Mouse (Mus musculus): ENCODE measurements around the gene Cd68.

Gene Cd68

DNA sequence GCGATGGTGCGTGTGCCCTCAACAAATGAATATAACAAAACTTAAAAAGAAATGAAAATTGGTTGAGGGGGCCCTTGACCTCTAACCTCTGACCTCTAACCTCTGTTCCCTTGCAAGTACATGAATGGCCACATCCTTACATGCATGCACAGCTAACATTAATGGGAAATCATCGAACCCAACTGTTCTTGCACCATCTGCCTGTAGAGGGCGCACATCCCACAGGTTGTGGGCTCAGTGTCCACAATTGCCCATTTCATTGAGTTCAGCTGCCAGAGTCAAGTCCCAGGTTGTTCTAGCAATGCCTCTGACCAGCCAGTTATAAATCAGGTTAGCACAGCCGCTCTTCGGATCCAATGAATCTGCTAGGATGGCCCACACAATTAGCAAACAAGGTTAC lies 37.7 kb downstream of the Cd68 start:
- TF ChIP-seq GATA4 (IDR thresholded peaks at IDR 0.05; ENCODE audit: insufficient replicate concordance, low read length): no peak

DNA sequence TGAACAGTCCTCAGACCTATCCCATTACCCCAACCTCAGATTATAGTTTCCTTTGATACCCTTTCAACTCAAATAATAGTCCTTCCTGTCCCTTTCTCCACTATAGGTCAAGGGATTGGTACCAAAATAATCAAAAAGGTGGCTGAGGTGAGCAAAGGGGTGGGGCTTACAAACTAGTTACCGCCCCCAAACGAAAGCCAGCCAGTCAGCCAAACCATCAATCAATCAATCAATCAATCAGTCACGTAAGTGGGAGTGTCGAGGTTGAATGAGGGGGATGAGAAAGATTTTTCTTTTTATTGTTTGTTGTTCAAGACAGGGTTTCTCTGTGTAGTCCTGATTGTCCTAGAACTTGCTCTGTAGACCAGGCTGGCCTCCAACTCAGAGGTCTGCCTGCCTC lies 42.9 kb downstream of the Cd68 start:
- no peak for TF ChIP-seq GATA4 (IDR thresholded peaks at IDR 0.05; ENCODE audit: insufficient replicate concordance, low read length)

DNA sequence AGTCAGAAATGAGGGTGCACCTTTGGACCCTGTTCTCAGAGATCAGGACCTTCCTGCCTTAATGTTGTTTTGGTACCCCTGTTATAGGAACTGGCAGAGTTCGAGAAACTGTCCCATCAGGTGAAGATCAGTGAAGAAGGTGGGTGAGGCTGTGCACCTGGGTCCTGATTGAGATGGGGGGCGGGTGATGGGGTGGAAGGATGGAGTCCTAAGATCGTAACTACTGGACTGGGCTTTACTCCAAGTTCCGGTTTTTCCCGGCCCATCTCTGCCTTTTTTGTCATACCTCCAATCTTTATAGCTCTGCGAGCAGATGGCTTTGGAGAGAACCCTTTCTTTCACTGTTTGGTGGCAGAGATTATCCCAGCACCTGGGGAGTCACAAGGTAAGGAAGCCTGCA lies 43.5 kb downstream of the Cd68 start:
- no peak for TF ChIP-seq GATA4 (IDR thresholded peaks at IDR 0.05; ENCODE audit: insufficient replicate concordance, low read length)

DNA sequence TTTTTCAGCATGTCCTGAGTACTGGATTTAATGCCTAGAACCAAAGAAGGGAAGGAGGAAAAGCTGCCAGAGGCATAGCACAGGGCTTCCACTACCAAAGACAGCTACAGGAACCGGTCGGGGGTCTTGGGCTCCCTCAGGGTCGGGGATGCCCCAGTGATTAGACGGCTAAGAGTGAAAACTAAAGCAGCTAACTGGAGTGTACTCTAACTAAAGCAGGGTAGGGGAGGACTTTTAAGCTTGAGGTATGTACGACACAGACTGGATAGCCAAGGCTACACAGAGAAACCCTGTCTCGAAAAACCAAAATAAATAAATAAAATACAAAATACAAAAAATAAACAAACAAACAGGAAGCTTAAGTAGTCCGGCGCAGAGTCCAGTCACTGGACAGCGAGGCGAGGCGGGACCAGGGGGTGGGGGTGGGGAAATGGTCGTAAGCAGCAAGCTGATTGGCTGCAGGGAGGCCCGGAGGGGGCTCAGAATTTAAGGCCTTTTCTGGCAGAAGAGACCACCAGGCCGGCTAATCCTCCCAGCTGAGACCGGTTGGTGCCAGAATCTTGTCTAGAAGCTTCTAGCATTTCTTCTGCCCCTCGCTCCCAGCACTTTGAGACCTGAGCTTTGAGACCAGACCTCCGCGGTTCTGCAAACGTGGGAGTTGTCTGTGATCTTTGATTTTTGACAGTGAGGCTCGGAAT lies 44.2 kb downstream of the Cd68 start, which contains the start of gene Sat2:
TSS of gene Sat2 (plus strand) at position 454 of the 698 bp plus-strand sequence.
- TF ChIP-seq GATA4 (IDR thresholded peaks at IDR 0.05; ENCODE audit: insufficient replicate concordance, low read length): no peak

DNA sequence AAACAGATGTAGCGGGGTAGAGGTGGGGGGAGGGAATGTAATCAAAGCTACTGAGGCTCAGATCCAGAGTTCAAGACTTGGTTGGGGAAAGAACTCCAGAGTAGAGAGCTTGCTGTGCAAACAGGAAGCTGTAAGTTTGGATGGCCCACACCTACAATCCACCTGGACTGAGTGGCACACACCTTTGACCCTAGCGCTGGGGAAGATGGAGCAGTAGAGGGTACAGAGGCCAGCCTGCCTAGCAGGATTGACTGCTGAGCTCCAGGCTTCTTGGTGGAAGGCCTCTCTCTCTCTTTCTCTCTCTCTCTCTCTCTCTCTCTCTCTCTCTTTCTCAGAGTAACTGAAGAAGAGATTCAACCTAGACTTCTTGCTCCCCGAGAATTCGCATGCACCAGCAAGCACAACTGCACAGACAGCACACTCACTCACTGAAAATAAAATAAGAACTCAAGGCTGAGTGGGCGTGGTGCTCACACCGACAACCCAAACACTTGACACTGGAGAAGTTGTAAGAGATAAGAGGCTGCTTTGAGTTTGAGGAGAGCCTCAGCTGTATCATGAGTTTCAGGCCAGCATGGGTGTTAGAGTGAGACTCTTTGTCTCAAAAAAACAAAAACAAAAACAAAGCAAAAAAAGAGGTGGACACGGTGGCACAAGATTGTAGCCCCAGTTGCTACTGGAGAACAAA lies 45.4 kb downstream of the Cd68 start:
- TF ChIP-seq GATA4 (IDR thresholded peaks at IDR 0.05; ENCODE audit: insufficient replicate concordance, low read length): no peak

GRCm38 (mm10) chr11:69617805-69618204 lies 48.1 kb downstream of the Cd68 start, which contains the start of gene Shbg:
TSS of gene Shbg (minus strand) at chr11:69617905.
- no peak for TF ChIP-seq GATA4 (IDR thresholded peaks at IDR 0.05; ENCODE audit: insufficient replicate concordance, low read length)

DNA sequence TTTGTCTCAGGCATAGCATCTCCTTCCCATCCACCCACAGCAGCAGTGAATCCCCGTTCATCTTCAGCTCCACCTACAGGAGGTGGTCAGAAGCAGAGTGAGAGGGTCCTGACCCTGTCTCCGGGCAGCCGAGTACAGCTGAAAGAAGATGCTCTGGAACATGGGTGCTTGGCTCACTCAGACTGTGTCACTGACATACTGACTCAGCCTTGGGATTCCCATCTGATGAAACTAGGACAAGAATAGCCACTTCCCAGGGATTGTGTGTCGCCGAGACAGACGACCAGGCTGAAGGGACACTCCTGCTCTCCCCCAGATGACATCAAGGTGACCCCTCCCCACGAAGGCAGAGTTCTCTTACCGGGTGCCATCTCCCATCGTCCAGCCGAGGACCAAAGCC lies 49.2 kb downstream of the Cd68 start:
- TF ChIP-seq GATA4 (IDR thresholded peaks at IDR 0.05; ENCODE audit: insufficient replicate concordance, low read length): no peak

Data from liver, adult (tissue).